Mouse (Mus musculus) kidney, postnatal 14 days (tissue): ENCODE results near the gene Tspoap1.

Source experiments
- DNase-seq: peaks from one replicate; pipeline ENCODE4 v3.0.0; 2022; ENCODE audit warnings: mixed read lengths

Gene Tspoap1

DNA sequence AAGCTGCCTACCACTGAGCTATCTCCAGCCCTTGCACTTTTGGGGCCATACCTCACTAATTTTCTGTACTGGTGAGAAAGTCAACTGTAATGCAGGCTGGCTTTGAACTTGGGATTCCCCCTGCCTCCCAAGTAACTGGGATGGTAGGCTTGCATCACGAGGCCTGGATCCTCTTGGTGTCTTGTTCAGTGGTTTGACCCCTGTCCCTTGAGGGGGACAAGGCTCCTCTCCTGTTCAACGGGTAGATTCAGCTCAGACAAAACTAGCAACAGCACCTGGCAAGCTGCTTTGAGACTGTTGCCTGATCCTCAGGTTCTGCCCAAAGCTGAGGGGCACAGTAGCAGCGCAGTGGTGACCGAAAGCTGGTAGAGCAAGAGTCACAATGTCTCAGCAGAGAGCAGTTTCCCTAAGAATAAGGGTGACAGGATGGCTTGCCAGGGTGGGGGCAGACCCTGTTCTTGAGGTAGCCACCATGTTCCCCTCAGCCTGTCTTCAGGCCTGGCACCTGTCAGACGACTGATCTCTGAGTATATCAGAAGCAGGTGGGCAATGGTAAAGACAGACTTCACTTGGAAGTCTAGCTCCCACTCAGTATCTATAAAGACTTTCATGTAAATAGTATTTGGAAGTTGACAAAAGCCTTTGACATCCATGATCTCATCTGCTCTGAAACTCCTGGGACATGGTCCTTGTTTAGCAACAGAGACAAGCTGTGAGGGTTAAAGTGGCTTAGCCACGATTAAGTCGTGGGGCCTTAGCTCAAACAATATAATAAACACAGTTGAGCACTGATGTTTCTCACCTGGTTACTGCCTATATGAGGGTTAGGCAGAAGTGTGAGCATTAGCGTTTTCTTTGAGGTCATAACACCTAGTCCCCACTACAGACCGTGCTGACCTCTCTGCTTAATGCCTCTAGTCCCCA, 14.4 kb upstream of the Tspoap1 start:
- no peak for DNase-seq

DNA sequence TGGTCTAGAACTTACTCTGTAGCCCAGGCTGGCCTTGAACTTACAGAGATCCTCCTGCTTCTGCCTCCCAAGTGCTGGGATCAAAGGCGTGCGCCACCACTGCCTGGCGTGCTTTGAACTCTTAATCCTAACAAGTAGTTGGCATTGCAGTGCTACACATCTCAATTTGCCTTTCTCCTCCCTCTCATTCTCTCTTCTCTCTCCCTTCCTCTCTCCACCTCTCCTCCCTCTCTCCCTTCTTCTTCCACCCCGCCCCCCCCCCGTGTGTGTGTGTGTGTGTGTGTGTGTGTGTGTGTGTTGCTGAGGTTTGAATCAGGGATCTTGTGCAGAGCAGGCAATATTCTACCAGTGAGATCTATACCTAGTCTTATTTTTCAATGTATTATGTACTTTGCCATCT, 13.0 kb upstream of the Tspoap1 start:
- DNase-seq: no peak

DNA sequence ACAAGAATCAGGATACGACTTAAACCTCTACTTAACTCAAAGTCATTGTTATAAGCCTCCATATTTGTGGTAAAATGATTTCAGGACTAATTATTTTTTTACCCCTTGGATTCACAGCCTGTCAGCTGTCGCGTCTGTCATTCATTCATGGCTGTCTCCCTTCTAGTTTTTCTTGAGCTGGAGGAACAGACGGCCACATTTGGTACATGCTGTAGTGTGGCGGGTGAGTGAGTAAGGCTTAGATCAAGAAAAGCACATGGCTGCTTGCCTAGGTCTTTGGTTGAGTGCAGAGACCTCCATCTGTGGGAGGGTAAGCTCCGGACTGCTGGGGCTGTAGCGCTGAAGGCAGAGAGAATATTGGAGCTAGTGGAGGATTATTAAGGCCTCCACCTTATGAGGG, 12.6 kb upstream of the Tspoap1 start:
- no peak for DNase-seq

DNA sequence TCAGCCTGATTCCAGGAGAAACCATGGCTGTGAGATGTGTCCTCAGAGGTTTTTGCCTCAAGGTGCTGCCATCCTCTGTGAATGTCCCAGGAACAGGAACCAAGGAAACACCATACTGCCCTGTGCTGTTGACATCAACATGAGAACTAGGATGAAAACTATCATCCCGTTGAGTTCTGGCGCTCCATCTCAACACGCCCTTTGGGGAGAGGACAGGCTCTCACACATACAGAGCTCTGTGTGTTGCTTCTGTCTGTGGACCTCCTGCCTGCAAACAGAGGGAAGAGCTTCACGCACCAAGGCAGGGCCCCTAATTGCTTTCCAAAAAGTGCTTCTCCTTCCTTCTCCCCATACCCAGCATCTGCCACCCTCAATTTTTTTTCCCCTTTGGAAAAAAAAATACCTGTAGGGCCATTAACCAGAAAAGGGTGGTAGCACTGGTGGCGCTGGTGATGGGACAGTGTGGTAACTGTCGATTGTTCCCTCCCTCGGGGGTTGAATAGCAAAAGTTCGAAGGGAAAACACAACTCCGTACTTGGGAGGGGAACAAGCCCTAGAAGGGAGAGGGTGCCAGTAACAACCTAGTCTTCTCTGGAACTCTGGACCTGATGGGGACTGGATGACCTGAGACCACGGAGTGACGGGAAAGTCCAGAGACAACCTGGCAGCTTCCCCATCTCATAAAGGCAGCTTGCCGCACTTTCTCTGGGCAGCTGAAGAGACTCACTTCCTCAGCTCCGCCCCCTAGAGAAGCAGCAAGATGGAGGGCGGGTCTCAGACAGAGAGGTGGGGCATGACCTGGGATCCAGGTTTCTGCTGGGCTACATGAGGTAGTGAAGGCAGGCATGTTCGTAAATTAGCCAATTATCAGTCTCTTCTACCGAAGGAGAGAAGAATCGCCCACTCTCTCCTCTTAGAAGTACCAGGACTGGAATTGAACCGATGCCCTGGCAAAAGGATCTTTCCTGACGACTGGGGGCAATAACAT, 11.9 kb upstream of the Tspoap1 start:
- peak; percentile 21 for DNase-seq

DNA sequence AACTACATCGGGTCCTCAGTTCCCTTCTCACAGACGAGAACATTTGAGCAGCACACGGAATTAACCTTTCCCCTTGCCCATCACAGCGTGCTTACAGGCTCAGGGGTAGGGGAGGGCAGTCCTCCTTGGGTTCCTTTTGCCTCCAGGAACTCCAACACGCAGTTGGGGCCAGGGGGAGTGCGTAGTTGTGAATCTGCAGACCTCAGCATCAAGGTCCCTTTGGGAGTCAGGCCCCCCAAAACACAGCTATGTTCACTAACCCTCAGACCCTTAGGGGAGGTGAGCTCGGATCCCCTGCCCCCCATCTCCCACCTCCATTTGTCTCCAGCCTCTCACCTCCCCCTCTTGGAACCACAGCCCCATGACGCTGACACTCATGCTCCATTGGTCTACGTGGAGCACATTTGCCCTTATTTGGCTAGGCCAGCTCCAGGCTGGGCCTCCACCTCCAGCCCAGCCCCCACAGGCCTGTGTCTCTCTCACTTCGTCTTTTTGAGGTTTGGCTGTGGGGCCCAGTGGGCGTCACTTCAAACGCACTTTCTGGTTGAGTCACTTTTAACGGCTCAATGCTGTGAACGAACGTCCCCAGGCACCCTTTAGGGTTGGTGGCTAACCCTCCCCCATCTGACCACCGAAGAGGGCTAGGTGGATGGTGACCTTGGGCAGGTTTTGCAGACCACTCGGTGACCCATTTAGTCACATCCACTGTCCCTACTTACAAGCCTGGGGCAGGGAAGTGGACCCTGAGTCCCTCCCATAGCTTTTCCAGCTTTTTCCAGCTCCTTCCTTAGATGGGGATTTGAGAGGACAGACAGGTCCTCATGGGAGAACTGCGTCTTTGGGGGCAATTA, 10.9 kb upstream of the Tspoap1 start:
- DNase-seq: peak; percentile 18

DNA sequence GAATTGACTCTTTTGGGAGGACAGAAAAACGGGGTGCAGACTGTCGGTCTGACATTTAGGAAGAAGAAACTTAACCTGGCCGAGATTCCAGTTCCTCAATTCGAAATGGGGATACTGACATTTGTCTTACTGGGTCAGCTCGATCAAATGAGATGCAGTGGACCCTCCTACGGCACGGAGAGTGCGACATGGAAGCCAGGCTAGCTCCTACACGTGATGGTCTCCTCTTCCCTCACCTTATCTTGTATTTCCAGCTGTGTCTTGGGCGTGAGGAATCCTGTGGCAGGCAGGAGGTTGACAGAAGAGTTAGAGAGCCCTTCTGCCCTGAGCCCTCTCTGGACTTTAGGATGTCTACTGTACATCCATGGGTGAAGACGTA, 10.3 kb upstream of the Tspoap1 start:
- no peak for DNase-seq

DNA sequence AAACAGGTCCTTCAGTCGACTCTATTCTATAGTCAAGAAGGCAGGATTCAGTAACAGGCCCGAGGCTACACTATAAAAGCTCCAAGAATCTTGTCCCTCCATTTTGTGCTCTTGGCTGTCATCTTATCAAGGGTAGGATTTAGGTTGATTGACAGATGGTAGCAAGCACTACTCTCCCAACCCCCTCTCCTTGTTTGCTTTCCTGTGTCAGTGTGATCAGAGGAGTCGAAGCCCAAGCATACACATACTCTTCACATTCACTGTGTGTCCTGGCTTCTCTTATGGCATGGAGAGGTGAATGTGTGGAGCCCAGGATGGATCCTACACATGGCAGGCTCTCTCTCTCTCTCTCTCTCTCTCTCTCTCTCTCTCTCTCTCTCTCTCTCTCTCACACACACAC, 9.8 kb upstream of the Tspoap1 start:
- no peak for DNase-seq

DNA sequence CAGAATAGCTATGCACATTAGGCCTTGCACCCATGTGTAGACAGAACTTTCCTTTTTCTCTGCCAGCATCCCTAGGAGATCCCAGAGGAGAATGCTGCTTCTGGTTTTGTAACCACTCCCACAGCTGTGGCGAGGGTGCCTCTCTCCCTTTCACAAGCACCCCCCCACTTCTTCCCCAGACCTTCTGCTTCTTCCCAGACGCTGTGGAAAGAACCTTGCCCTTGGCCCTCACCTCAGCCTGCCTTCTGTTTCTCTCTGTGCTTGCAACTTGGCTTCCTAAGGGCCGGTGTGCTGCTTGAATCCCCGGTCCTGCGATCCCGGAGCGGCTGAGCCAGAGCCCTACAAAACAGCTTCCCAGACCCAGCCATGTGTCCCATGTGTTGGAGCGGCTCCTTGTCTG, 9.3 kb upstream of the Tspoap1 start:
- DNase-seq: no peak

DNA sequence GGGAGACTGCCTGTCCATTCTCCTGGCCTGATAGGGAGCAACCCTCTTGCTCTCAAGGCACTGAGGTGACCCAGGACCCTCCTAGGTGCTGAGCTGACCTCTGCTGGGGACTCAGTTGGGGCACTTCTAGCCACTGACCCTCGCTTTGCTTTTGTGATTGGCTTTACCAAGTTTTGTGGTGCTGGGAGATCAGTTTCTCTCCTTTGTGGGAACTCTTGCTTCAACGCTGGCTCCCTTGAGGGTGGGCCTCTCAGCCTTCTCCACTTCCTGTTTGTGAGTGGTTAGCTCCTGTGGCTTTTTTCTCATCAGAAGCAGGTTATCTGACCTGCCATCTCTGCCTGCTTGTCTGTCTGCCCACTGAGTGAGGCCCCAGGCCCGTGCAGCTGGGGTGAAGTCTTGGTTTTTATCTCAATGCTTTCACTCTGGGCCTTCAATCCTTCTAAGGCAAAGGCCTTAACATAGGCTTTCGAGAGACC, 8.8 kb upstream of the Tspoap1 start:
- no peak for DNase-seq

DNA sequence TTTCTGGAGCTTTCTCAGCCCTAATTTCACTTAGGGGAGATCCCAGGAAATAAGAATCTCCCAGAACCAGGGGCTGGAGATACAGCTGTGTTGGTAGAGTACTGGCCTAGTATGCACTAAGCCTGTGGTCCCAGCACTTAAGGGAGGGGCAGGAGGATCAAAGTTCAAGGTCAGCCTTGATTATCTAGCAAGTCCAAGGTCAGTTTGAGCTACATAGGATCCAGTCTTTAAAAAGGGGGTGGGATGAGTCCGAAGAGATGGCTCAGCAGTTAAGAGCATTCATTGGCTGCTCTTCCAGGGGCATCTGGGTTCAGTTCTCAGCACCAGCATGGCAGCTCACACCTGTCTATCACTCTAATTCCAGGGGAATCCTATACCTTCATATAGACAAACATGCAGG, 8.0 kb upstream of the Tspoap1 start:
- DNase-seq: no peak

DNA sequence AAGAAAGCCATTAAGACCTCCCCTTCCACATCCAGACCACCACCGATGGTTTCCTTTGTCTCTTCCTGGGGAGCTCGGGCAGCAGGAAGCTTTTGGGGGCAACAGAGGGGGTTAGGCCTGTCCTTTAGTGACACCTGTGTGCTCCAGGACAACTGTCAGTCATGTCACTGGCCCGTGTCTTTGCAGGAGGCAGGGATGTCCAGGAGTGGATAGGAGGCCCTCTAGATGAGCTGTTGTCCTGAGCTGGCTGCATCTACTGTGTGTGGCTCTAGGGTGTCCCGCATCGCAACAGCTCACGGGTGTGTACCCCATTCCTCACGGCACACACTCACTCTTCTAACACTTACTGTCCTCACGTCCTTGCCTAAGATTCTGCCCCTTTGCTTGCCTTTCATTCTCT, 7.1 kb upstream of the Tspoap1 start:
- no peak for DNase-seq

DNA sequence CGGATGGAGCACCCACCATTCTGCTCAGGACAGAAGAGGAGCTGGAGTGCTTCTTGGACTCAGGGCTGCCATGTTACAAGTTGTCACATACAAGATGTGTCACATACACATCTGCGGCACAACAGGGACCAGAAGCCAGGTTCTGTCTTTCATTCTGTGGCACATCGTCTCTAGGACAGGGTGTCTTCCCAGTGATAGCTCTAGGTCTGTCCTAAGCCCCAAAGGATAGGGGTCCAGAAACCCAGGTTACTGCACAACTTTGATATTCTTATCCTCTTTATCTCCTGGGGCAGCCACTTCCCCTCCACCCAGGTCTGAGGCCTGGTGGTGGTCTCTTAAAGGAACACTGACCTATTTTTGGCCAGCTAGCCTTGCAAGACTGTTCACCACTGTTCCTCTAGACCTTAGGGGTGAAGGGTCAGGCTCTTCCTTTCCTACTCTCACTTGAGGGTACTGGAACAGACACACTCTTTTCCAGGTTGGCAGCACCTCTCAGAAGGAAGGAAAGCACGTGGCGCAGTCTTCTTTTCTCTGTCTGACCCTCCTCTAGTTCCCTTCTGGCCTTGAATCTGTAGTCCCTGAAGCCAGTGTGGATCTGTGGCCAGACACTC, 6.3 kb upstream of the Tspoap1 start:
- DNase-seq: no peak

DNA sequence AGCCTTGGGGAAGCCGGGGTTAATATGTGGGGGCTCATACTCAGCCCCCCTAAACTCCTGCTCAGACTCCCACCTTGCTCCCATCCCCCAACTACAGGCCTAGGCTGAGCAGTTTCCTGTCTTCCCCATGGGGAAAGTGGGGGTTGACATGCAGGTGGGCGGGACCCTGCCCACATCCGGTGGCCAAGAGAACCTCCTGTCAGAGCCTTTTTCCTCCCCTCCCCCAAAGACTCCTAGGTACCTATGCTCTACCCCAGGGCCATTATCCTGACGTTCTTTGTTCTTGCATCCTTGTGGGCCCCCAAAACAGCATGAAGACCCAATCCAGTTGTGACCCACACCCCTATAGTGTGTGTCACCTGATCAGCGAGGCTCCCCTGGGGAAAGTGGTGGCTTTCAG, 5.7 kb upstream of the Tspoap1 start:
- DNase-seq: no peak

DNA sequence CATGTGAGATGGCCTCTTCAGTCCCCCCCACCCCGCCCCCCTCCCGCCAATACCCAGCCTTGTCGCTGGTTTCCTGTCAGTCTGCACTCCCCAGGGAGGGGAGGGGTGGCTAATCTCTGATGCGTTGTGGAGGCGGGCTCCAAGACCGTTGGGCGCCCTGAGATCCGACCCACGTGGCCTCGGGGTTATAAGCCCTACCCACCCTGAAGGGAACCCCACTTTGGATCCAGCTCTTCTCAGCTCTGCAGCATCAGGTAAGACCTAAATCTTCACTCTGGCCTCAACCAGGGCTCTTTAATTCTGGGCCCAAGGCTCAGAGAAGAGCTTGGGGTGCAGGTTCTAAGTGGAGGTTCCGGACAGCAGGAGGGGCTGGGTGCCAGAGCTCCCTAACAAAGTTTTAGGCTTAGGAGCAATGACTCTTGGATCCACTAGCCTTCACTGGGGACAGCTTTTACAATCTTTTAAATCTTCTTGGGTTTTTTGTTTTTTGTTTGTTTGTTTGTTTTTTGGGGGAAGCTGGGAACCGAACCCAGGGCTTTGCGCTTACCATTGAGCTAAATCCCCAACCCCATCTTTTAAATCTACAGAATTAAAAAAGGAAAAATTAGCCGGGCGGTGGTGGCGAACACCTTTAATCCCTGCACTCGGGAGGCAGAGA, 4.9 kb upstream of the Tspoap1 start:
- DNase-seq: no peak

DNA sequence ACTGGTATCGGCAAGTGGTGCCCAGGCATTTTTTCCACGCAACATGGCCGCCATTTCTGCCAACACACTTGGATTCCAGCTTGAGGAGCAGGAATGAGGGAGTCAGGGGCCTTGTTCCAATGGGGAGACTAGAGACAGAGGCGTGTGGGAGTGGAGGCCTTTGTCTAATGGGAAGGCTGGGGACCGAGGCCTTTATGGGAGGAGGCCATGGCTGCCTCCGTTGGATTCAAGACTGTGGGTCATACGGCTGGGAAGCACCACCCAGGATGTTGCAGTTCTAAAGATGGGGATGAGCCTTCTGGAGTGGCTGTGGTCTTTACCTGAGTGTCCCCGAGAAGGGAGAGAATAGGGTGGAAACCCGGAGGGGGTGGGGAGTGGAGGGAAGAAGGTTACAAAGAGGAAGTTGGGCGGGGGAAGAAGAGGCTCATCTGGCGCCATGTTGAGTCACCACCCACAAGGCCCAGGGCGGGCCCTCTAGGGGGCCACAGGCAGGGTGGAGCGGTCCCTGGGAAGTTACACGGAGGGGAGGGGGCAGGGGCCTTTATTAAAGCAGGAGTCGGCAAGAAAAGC, 4.0 kb upstream of the Tspoap1 start:
- no peak for DNase-seq

DNA sequence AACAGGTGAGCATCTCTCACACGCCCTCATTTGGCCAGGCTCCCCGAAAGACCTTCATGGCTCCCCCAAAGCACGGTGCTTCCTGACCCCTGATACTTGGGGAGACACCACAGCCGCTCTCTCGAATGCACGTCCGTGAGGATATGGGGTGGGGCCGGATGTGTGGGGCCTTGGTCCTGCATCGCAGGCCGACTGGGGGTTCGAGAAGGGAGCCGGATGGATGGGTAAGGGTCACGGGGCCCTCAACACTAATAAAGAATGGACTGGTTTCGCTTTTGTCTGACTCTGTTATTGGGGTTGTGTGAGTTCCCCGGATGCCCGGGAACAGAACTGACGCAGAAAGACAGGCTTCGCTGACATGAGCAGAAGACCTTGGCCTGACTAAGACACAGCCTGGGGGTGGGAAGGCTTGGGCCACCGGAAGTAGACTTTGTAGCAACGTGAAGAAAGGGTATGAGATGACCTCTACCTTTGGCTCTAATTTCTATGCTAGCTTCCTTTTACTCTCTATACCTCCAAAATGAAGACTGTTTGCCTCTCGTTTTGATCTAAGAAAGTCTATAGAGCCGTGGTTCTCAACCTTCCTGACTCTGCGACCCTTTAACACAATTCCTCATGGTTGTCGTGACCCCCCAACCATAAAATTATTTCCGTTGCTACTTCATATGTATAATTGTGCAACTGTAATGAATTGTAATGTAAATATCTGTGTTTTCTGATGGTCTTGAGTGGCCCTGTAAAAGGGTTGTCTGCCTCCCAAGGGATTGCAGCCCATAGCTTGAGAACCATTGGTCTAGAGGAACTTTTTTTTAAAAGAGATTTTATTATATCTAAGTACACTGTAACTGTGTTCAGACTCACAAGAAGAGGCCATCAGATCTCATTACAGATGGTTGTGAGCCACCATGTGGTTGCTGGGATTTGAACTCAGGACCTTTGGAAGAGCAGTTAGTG, 3.1 kb upstream of the Tspoap1 start:
- DNase-seq: no peak

DNA sequence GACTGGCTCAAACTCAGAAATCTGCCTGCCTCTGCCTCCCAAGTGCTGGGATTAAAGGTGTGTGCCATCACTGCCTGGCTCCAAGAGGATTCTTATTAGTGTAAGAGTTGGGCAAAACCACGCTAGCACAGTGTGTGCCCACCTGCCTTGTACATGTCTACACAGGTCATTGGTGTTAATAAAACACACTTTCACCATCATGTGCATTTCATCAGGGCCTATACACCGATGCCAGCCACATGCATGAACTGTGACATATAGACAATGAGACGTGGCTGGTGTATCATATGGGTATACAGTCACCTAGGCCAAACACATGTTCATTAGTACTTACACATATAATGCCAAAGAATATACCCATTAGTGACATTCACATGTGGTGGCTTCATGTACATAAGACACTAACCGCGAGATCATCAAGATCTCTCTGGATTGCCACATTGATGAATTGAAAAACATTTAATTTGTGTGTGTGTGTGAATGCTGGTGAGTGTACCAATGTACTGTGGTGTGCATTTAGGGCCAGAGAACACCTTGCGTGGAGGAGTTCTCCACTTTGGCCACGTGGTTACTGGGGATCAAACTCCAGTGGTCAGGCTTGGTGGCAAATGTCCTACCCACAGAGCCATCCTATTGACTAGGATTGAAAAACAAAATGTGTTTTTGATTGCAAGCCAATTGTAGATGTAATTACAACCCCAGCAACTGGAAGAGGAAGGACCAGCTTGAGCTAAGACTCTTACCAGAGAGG, 2.0 kb upstream of the Tspoap1 start:
- no peak for DNase-seq

DNA sequence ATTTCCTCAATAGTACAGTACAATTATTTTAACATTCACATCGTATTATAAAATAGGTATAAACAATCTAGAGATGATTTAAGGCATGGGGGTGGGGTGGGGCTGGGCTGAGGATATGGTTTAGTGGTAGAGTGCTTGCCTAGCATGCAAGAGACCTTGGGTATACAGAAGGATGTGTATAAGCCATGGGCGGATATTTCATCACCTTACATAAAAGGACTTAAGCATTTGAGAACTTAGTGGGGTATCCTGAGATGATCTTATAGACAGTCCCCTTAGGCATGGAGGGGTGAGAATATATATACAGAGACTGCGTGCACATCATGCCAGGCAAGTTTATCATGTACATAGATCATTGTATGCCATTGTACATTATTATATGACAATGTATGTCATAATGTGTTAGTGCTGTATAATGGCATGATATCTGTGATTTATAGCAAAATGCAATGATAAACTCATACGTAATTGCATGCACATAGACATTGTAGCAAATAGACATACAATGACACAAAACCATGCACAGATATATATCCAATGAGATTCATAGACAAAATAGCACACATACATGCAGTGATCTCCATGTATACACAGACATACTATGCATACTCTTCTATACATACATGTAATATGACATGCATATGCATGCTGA, 1.3 kb upstream of the Tspoap1 start:
- DNase-seq: no peak

DNA sequence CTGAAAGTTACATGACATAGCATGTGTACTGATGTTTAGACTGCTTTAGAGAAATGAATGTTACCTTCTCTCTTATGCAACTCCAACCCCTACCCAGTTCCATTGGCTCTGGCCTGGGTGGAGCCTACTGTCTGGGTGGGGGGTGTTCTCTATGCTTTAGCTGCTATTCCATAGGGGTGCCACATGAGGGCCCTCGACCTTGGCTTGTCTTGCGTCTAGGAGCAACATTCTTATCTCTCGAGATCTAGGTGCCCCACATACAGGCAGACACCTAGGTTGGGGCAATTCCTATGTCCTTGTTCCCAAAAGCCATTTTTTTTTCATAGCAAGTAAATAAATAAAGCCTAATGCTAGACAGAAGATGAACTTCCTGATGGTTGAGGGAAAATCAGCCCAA, 734 bp upstream of the Tspoap1 start:
- DNase-seq: no peak
